Mouse (Mus musculus) forebrain, embryonic 13.5 days (tissue): ENCODE measurements around the gene Plxna2. TPM values are rescaled to one million over a fixed set of nuclear protein-coding genes. Genes with fewer than 3 reads are reported as not detected.

Experiments used
- ATAC-seq: fragments of 200-750 bp; cut with Nextera tagmentation; 2 replicates; pipeline ENCODE4 v1.8.0; 2017
- H3K27ac ChIP-seq: fragments of 300-500 bp; sonication (generic); 2 replicates; pipeline ENCODE4 v1.5.1; 2015; ENCODE audit warnings: inconsistent platforms, mild to moderate bottlenecking, moderate library complexity
- H3K27me3 ChIP-seq: fragments of 300-500 bp; sonication (generic); 2 replicates; pipeline ENCODE4 v1.6.1; 2015; ENCODE audit warnings: mild to moderate bottlenecking, inconsistent platforms
- H3K36me3 ChIP-seq: fragments of 300-500 bp; sonication (generic); 2 replicates; pipeline ENCODE4 v1.6.1; 2015; ENCODE audit warnings: mild to moderate bottlenecking, inconsistent platforms; ENCODE audit not compliant: poor library complexity, severe bottlenecking
- H3K4me1 ChIP-seq: fragments of 300-500 bp; sonication (generic); 2 replicates; pipeline ENCODE4 v1.6.1; 2015; ENCODE audit warnings: inconsistent platforms
- H3K4me2 ChIP-seq: fragments of 300-500 bp; sonication (generic); 2 replicates; pipeline ENCODE4 v1.6.1; 2015; ENCODE audit warnings: inconsistent platforms, mild to moderate bottlenecking, moderate library complexity
- H3K4me3 ChIP-seq: fragments of 300-500 bp; sonication (generic); 2 replicates; pipeline ENCODE4 v1.5.1; 2015; ENCODE audit warnings: mild to moderate bottlenecking, inconsistent platforms
- H3K9ac ChIP-seq: fragments of 300-500 bp; sonication (generic); 2 replicates; pipeline ENCODE4 v1.6.1; 2015; ENCODE audit warnings: mild to moderate bottlenecking, inconsistent platforms
- H3K9me3 ChIP-seq: fragments of 300-500 bp; sonication (generic); replicated peaks from 2 replicates; pipeline ENCODE4 v1.6.1; 2016; ENCODE audit warnings: inconsistent platforms
- WGBS: fragments of 180-500 bp; shearing (Covaris S2); methylation state at CpG from one replicate; pipeline ENCODE4 v1.1.7; 2015; 5-methylcytosine and 5-hydroxymethylcytosine counted together
- polyA plus RNA-seq: library from polyadenylated mRNA; unstranded; fragments of >200 nt; fragmentation: Nextera tagmentation; extraction: Ambion mirVana; gene quantifications from 2 replicates; pipeline ENCODE4 v1.2.1, GENCODE M21; 2015

Gene Plxna2
- 46.9 and 55.8 TPM in 2 replicates for polyA plus RNA-seq

- no peaks in the 10 kb centered on the region for H3K36me3 ChIP-seq
- peaks cover 44% of the 10 kb centered on the region for H3K4me1 ChIP-seq
- no peak for ATAC-seq
- peak within 1 kb of the TSS; percentile 99 for H3K9ac ChIP-seq
- peak within 1 kb of the TSS; percentile 91 for H3K27ac ChIP-seq
- WGBS, result 86% methylated on average over 2 of the region's 2 CpGs
- H3K9me3 ChIP-seq, result no peaks in the 10 kb centered on the region
- H3K4me3 ChIP-seq, result peak within 1 kb of the TSS; percentile 96
- peak within 1 kb of the TSS; percentile 64 for H3K4me2 ChIP-seq
- no peaks in the 10 kb centered on the region for H3K27me3 ChIP-seq
These were observed at the start of gene Plxna2 for GRCm38 (mm10) chr1:194617918-194618317. Gene Plxna2, plus strand, starts transcription at chr1:194618218.

- Histone ChIP-seq H3K4me1 (peaks cover 8% of the 10 kb centered on the region; the same call in 1 of the 2 replicates), H3K36me3 (no peaks in the 10 kb centered on the region), H3K9ac (no peak overlapping the region), H3K27me3 (no peaks in the 10 kb centered on the region), H3K9me3 (no peaks in the 10 kb centered on the region), H3K27ac (no peak overlapping the region), H3K4me3 (no peak overlapping the region), H3K4me2 (no peak overlapping the region)
- ATAC-seq, result no peak
- 39% methylated on average over 3 of the region's 3 CpGs for WGBS
These were observed 44.1 kb upstream of the Plxna2 start for GRCm38 (mm10) chr1:194573870-194574269.

- Histone ChIP-seq H3K4me3 (no peak overlapping the region), H3K36me3 (no peaks in the 10 kb centered on the region), H3K9ac (no peak overlapping the region), H3K9me3 (no peaks in the 10 kb centered on the region), H3K27ac (no peak overlapping the region), H3K27me3 (no peaks in the 10 kb centered on the region), H3K4me2 (no peak overlapping the region), H3K4me1 (peaks cover 11% of the 10 kb centered on the region)
- 82% methylated on average over 3 of the region's 3 CpGs for WGBS
- peak; percentile 48; the same call in 1 of the 2 replicates for ATAC-seq
These were observed 39.7 kb upstream of the Plxna2 start for GRCm38 (mm10) chr1:194578270-194578669.

GRCm38 (mm10) chr1:194580539-194580938, 37.5 kb upstream of the Plxna2 start:
- H3K27ac ChIP-seq, result no peak overlapping the region
- no peak overlapping the region for H3K9ac ChIP-seq
- H3K9me3 ChIP-seq, result no peaks in the 10 kb centered on the region
- H3K4me1 ChIP-seq, result peaks cover 4% of the 10 kb centered on the region; the same call in 1 of the 2 replicates
- H3K4me2 ChIP-seq, result no peak overlapping the region
- no peaks in the 10 kb centered on the region for H3K36me3 ChIP-seq
- H3K27me3 ChIP-seq, result no peaks in the 10 kb centered on the region
- ATAC-seq, result no peak
- H3K4me3 ChIP-seq, result no peak overlapping the region

GRCm38 (mm10) chr1:194586670-194587069, 31.3 kb upstream of the Plxna2 start:
- no peak overlapping the region for H3K4me2 ChIP-seq
- H3K4me3 ChIP-seq, result no peak overlapping the region
- H3K27me3 ChIP-seq, result no peaks in the 10 kb centered on the region
- no peak overlapping the region for H3K9ac ChIP-seq
- no peaks in the 10 kb centered on the region for H3K9me3 ChIP-seq
- peak overlapping the region; percentile 89 for H3K27ac ChIP-seq
- peaks cover 39% of the 10 kb centered on the region for H3K4me1 ChIP-seq
- peak; percentile 86 for ATAC-seq
- no peaks in the 10 kb centered on the region for H3K36me3 ChIP-seq
- 33% methylated on average over 1 of the region's 1 CpGs for WGBS

- Histone ChIP-seq H3K27ac (peak overlapping the region; percentile 89), H3K4me2 (no peak overlapping the region), H3K4me1 (peaks cover 37% of the 10 kb centered on the region), H3K4me3 (no peak overlapping the region), H3K36me3 (no peaks in the 10 kb centered on the region), H3K27me3 (no peaks in the 10 kb centered on the region), H3K9ac (no peak overlapping the region), H3K9me3 (no peaks in the 10 kb centered on the region)
- ATAC-seq, result peak; percentile 72
These were observed 30.5 kb upstream of the Plxna2 start for GRCm38 (mm10) chr1:194587532-194587931.

- Histone ChIP-seq H3K4me1 (peaks cover 37% of the 10 kb centered on the region), H3K27ac (peak overlapping the region; percentile 89), H3K9ac (no peak overlapping the region), H3K4me2 (no peak overlapping the region), H3K36me3 (no peaks in the 10 kb centered on the region), H3K9me3 (no peaks in the 10 kb centered on the region), H3K4me3 (no peak overlapping the region), H3K27me3 (no peaks in the 10 kb centered on the region)
- WGBS, result 8% methylated on average over 1 of the region's 1 CpGs
- peak; percentile 22; the same call in 1 of the 2 replicates for ATAC-seq
These were observed 29.9 kb upstream of the Plxna2 start for GRCm38 (mm10) chr1:194587956-194588668.

GRCm38 (mm10) chr1:194588711-194589451, 29.1 kb upstream of the Plxna2 start:
- peak overlapping the region; percentile 89 for H3K27ac ChIP-seq
- peaks cover 37% of the 10 kb centered on the region for H3K4me1 ChIP-seq
- no peaks in the 10 kb centered on the region for H3K27me3 ChIP-seq
- H3K4me3 ChIP-seq, result no peak overlapping the region
- no peak for ATAC-seq
- H3K36me3 ChIP-seq, result no peaks in the 10 kb centered on the region
- H3K9me3 ChIP-seq, result no peaks in the 10 kb centered on the region
- H3K9ac ChIP-seq, result no peak overlapping the region
- 58% methylated on average over 1 of the region's 1 CpGs for WGBS
- H3K4me2 ChIP-seq, result no peak overlapping the region

- Histone ChIP-seq H3K9ac (no peak overlapping the region), H3K27ac (no peak overlapping the region), H3K4me3 (no peak overlapping the region), H3K9me3 (no peaks in the 10 kb centered on the region), H3K4me1 (peaks cover 16% of the 10 kb centered on the region), H3K36me3 (no peaks in the 10 kb centered on the region), H3K4me2 (no peak overlapping the region), H3K27me3 (no peaks in the 10 kb centered on the region)
- no peak for ATAC-seq
- 90% methylated on average over 5 of the region's 5 CpGs for WGBS
These were observed 24.9 kb upstream of the Plxna2 start for GRCm38 (mm10) chr1:194593155-194593554.

GRCm38 (mm10) chr1:194607406-194608261, 10.4 kb upstream of the Plxna2 start:
- peaks cover 27% of the 10 kb centered on the region for H3K4me1 ChIP-seq
- no peak overlapping the region for H3K4me2 ChIP-seq
- no peaks in the 10 kb centered on the region for H3K27me3 ChIP-seq
- no peaks in the 10 kb centered on the region for H3K36me3 ChIP-seq
- H3K9ac ChIP-seq, result no peak overlapping the region
- no peak overlapping the region for H3K27ac ChIP-seq
- WGBS, result 45% methylated on average over 5 of the region's 5 CpGs
- no peaks in the 10 kb centered on the region for H3K9me3 ChIP-seq
- ATAC-seq, result no peak
- no peak overlapping the region for H3K4me3 ChIP-seq

- H3K27me3 ChIP-seq, result no peaks in the 10 kb centered on the region
- ATAC-seq, result peak; percentile 44
- H3K4me3 ChIP-seq, result no peak overlapping the region
- H3K27ac ChIP-seq, result 0 out of 2 replicates have a peak overlapping the region, but pooled peaks have one; percentile 25
- no peak overlapping the region for H3K9ac ChIP-seq
- H3K9me3 ChIP-seq, result no peaks in the 10 kb centered on the region
- peaks cover 49% of the 10 kb centered on the region for H3K4me1 ChIP-seq
- no peak overlapping the region for H3K4me2 ChIP-seq
- H3K36me3 ChIP-seq, result no peaks in the 10 kb centered on the region
- 0% methylated on average over 2 of the region's 2 CpGs for WGBS
These were observed 7.5 kb upstream of the Plxna2 start for GRCm38 (mm10) chr1:194610516-194610915.

- no peak for ATAC-seq
- Histone ChIP-seq H3K4me3 (no peak overlapping the region), H3K4me2 (no peak overlapping the region), H3K27ac (peak overlapping the region; percentile 74; the same call in 1 of the 2 replicates), H3K9me3 (no peaks in the 10 kb centered on the region), H3K36me3 (no peaks in the 10 kb centered on the region), H3K4me1 (peaks cover 44% of the 10 kb centered on the region), H3K27me3 (no peaks in the 10 kb centered on the region), H3K9ac (no peak overlapping the region)
- WGBS, result 58% methylated on average over 1 of the region's 1 CpGs
These were observed 5.4 kb upstream of the Plxna2 start for GRCm38 (mm10) chr1:194612628-194613027.
